Mouse (Mus musculus): ENCODE measurements at regions not wholly inside any gene's neighbourhood (a gene's known extent, or its start where the extent isn't known, plus 50 kb on each side); places are given as distances from the start of the nearest gene placed in this dataset.

DNA sequence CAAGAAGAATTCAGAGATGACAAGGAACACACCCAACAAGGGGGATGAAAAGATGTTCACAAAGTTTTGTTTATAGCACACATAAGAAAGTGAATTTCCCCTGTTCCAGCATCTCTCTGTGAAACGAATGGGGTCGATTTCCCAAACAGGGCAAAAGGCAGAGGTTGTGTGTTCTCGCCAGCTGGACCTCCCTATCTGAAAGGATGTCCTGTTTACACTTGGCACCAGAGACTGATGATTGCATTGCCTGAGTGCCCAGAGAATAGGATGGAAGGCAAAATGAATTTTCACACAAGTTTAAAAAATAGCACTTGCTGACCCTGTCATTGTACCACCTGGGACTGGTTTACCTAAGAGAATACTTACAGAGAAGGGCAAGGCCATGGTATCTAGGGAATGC is 149.2 kb upstream of the Dph6 start:
- Histone ChIP-seq H3K27me3 (ENCODE audit: control insufficient read depth, insufficient read depth, low read length, poor library complexity, severe bottlenecking) (no peaks in the 10 kb centered on the region), H3K36me3 (ENCODE audit: control insufficient read depth, insufficient read depth, low read length, poor library complexity, severe bottlenecking) (no peaks in the 10 kb centered on the region)
- DNase-seq (ENCODE audit: low read depth, low spot score) = no peak

DNA sequence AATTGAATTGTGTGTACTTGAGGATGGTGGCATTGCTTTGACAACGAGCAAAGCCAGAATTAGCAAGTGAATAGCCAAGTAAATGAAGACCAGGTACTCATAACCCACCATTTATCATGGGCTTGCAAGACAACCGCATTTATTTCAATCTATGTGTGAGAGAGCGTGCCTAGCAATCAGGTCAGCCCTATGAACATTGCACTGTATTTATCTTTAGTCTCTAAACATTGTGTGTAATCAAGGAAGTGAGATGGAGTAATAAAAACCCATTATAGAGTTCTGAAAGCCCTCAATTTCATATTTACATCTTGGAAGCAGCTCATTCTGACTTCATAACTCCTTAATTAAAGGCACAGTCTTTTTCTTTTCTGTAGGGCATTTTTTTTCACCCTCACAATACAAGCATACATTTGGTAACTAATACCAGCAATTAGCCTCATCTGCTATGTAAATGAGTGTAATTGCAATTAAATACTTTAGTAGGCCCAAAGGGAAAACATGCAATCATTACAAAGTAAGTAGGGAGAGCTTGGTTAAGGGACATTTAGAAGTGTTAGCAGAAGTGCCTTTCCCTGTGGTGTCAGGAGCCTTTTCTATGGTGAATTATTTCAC is 150.8 kb upstream of the Dph6 start:
- DNase-seq (ENCODE audit: low read depth, low spot score) = no peak
- H3K36me3 ChIP-seq (ENCODE audit: control insufficient read depth, insufficient read depth, low read length, poor library complexity, severe bottlenecking) = no peaks in the 10 kb centered on the region
- H3K27me3 ChIP-seq (ENCODE audit: control insufficient read depth, insufficient read depth, low read length, poor library complexity, severe bottlenecking) = no peaks in the 10 kb centered on the region

DNA sequence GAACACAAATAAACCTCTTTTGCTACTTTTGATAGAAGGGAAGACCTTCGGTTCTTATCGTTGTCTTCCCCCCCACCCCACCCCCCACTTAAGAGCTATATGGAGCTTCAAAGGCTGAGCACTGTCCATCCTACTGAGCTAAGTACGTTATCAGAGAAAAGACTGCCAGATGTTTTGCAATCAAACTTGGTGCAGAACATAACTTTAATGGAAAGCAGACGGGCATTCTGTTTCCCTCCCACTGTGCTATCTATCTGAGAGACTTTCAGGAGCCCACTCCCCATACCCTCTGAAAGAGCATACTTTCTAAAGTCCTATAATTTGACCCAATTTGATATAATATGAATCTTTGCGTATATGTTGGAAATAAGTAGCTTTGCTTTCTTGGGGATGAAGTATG is 153.3 kb upstream of the Dph6 start:
- no peaks in the 10 kb centered on the region for H3K27me3 ChIP-seq (ENCODE audit: control insufficient read depth, insufficient read depth, low read length, poor library complexity, severe bottlenecking)

DNA sequence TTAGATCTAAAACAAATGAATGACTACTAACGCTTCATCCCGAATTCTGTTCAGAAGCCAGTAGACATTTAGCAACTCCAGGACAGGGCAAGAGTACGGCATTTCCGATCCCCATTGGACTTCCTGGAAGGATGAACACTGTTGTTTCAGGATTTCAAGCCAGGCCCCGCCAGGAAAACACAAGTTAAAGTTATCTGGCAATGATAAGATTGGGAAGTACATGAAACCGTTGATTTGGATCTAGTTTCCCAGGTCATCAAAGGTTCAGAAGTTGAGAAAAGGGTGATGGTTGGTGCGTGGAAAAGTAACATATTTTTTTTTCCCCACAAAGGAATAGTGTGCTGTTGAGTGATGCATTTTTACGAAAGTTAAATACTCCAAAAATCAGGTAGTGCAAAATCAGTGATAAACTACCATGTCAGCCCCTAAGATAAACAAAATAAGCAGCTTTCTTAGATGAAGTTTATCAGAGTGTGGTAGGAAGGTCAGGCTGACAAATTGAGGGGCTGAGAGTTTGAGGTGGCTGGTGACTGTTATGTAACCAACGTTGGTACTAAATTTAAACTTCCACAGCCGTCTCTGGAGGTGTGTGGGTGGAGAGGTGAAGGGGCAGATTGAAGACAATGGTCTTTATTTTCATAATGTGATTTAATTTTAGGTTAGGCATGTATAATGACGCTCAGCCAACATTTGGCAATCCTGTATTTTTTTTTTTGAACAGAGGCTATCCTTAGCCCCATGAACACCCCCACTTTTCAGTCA is 157.6 kb upstream of the Dph6 start:
- Histone ChIP-seq H3K36me3 (ENCODE audit: control insufficient read depth, insufficient read depth, low read length, poor library complexity, severe bottlenecking) (no peaks in the 10 kb centered on the region), H3K27me3 (ENCODE audit: control insufficient read depth, insufficient read depth, low read length, poor library complexity, severe bottlenecking) (no peaks in the 10 kb centered on the region)
- no peak for DNase-seq (ENCODE audit: low read depth, low spot score)

More for the DNA sequence above, 153.3 kb upstream of the Dph6 start:
- no peaks in the 10 kb centered on the region for H3K36me3 ChIP-seq (ENCODE audit: control insufficient read depth, insufficient read depth, low read length, poor library complexity, severe bottlenecking)
- DNase-seq (ENCODE audit: low read depth, low spot score) = no peak

DNA sequence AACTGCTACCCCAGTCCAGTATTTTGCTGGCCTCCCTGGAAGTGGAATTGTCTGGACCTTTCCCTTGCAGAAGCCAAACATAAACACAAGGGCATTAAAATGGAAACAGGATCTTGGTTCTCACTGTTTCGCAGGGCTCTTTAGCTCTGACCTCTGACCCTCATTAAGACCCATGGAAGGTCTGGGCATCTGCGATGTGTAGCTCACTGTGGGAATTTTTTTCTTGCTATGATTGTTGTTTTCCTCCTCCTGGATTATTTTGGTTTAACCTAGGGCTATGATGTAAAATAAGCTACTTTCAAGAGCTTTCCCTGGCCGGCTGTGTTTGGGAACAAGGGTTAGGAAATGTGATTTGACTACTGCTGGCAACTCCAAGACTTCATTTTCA is 158.1 kb upstream of the Dph6 start:
- Histone ChIP-seq H3K36me3 (ENCODE audit: control insufficient read depth, insufficient read depth, low read length, poor library complexity, severe bottlenecking) (no peaks in the 10 kb centered on the region), H3K27me3 (ENCODE audit: control insufficient read depth, insufficient read depth, low read length, poor library complexity, severe bottlenecking) (no peaks in the 10 kb centered on the region)
- no peak for DNase-seq (ENCODE audit: low read depth, low spot score)

DNA sequence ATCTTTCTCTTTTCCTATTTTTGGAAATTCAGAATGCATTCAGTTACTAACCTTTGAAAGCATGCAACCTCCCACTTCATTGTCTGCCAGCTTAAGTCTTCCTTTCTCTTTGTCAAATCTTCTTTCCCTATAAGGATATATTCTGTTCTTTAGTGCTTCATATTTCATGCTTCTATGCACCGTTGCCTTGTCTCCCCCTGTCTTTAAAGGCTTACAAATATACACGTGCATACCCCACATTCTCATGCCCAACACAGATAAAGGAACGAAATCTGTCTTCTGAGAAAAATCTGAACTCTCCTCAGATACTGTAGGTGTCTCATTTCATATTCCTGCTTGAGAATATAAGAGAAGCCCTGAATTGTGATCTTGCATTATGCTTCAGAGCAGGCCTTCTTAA is 167.9 kb upstream of the Dph6 start:
- no peaks in the 10 kb centered on the region for H3K27me3 ChIP-seq (ENCODE audit: control insufficient read depth, insufficient read depth, low read length, poor library complexity, severe bottlenecking)
- no peak for DNase-seq (ENCODE audit: low read depth, low spot score)

DNA sequence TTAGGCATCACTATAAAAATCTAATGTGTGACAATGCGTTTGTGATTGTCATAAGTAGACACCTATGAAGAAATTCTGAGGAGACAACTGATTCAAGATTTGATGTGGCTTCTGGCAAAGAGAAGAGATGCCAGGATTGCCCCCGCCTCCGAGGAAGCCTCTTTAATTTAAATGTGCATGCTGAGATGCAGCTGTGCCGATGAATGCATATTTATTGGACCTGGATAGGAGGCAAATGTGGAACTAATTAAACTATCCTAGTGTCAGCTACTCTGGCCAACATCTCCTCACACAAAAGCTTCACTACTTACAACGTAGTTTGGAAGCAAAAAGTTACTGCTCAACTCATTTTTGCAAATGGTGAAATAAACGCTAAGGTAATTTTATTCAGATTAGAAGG is 173.4 kb upstream of the Dph6 start:
- no peaks in the 10 kb centered on the region for H3K27me3 ChIP-seq (ENCODE audit: control insufficient read depth, insufficient read depth, low read length, poor library complexity, severe bottlenecking)
- no peak for DNase-seq (ENCODE audit: low read depth, low spot score)
- no peaks in the 10 kb centered on the region for H3K36me3 ChIP-seq (ENCODE audit: control insufficient read depth, insufficient read depth, low read length, poor library complexity, severe bottlenecking)

More for the DNA sequence above, 167.9 kb upstream of the Dph6 start:
- no peaks in the 10 kb centered on the region for H3K36me3 ChIP-seq (ENCODE audit: control insufficient read depth, insufficient read depth, low read length, poor library complexity, severe bottlenecking)

DNA sequence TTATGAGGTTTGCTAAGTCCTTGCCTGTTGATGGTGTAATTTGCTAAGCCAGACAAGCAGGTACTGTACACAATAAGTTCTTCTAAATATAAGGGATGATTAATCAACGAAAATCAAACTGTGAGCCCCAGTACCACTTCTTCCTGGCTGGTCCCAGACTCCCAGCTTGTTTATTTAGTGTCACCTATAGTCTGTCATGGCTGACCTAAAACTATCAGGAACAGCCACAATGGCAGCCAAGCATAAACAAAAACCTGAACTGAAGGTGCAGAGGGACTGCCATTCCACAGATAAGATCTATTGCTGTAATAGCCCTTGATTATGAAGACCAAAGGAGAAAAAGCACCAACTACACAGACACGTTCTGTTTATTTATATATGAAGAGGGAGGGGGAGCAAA is 180.9 kb upstream of the Dph6 start:
- no peak for DNase-seq (ENCODE audit: low read depth, low spot score)
- Histone ChIP-seq H3K27me3 (ENCODE audit: control insufficient read depth, insufficient read depth, low read length, poor library complexity, severe bottlenecking) (no peaks in the 10 kb centered on the region), H3K36me3 (ENCODE audit: control insufficient read depth, insufficient read depth, low read length, poor library complexity, severe bottlenecking) (no peaks in the 10 kb centered on the region)

DNA sequence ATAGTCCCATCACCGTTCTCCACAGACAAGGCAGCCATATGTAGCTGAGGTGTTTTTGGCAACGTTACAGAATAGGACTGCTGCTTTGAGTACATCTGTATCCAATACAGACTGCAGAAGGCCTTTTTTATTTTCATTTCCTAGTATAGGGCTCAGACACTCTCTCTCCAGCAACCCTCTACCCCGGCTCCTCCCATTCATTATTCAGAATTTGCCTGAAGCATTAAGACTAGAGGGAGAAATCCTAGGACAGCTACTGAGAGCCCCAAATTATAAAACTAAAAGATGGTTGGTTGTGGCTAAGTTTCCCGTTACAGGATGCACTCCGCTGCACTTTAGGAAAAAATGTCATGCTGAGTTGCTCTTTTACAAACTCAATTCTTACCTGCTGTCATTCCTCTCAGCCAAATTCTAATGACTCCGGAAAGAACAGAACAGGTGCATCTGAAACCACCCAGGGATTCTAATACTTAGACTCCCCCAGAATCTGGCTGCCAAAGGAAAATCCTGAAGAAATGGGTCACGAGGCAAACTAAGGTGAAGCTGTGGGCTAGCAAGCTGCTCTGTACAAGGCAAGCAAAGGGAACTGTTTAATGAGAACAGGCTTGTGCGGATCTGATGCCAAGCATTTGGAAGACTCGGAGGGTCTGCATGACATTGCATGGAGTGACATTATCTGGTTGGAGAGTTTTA is 189.1 kb upstream of the Dph6 start:
- Histone ChIP-seq H3K36me3 (ENCODE audit: control insufficient read depth, insufficient read depth, low read length, poor library complexity, severe bottlenecking) (no peaks in the 10 kb centered on the region), H3K27me3 (ENCODE audit: control insufficient read depth, insufficient read depth, low read length, poor library complexity, severe bottlenecking) (no peaks in the 10 kb centered on the region)
- no peak for DNase-seq (ENCODE audit: low read depth, low spot score)

DNA sequence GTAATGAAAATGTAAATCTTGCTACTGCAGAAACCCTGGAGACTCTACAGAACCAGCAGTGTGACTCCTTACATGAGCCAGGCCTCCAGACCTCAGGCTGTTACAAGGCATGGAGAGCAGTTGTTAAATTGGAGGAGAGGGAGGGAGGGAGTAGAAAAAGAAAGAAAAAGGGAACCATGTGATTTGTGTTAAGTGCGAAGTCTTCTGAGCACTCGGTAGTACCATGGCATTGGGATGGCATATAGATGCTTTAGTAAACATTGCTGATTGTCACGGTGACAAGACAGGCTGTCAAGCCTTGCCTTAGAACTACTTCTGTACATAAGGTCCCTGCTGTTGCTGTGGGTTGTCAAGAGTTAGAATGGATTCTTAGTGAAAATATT is 189.6 kb upstream of the Dph6 start:
- Histone ChIP-seq H3K27me3 (ENCODE audit: control insufficient read depth, insufficient read depth, low read length, poor library complexity, severe bottlenecking) (no peaks in the 10 kb centered on the region), H3K36me3 (ENCODE audit: control insufficient read depth, insufficient read depth, low read length, poor library complexity, severe bottlenecking) (no peaks in the 10 kb centered on the region)
- no peak for DNase-seq (ENCODE audit: low read depth, low spot score)

DNA sequence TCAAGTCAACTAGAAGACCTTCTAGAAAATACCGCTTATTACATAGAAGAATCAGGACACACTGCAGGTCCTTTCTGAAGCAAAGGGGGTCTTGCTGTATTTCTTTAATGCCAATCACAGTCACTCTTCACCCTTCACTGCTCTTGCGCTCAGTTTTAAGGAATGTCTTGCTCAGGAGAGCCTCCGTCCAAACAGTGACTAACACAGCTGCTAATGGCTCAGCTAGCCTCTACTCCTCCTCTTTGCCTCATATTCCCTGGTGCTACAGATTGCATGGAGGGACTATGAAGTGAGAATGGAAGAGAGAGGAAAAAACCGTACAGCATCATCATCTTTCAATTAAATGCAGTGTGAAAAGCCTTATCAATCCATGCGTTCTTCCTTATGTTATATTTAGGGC is 193.7 kb upstream of the Dph6 start:
- no peak for DNase-seq (ENCODE audit: low read depth, low spot score)
- Histone ChIP-seq H3K36me3 (ENCODE audit: control insufficient read depth, insufficient read depth, low read length, poor library complexity, severe bottlenecking) (no peaks in the 10 kb centered on the region), H3K27me3 (ENCODE audit: control insufficient read depth, insufficient read depth, low read length, poor library complexity, severe bottlenecking) (no peaks in the 10 kb centered on the region)

DNA sequence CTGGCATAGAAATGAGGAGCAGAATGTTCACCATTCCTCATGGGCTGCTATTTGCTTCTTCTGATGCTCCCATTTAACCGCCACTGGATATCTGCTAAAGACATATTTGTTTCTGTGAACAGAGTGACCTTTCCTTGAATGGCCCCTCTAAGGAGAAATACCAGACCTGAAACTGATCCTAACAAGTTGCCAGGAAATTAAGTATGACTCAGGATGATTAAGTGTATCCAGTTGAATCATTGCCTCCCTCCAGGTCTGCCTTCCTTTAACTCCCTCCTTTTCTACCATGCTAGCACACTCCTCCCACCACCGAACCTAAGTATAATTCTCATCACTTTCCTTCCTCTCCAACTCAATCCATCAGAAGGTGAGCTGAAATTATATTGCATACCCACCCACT is 194.2 kb upstream of the Dph6 start:
- no peak for DNase-seq (ENCODE audit: low read depth, low spot score)
- H3K27me3 ChIP-seq (ENCODE audit: control insufficient read depth, insufficient read depth, low read length, poor library complexity, severe bottlenecking) = no peaks in the 10 kb centered on the region

DNA sequence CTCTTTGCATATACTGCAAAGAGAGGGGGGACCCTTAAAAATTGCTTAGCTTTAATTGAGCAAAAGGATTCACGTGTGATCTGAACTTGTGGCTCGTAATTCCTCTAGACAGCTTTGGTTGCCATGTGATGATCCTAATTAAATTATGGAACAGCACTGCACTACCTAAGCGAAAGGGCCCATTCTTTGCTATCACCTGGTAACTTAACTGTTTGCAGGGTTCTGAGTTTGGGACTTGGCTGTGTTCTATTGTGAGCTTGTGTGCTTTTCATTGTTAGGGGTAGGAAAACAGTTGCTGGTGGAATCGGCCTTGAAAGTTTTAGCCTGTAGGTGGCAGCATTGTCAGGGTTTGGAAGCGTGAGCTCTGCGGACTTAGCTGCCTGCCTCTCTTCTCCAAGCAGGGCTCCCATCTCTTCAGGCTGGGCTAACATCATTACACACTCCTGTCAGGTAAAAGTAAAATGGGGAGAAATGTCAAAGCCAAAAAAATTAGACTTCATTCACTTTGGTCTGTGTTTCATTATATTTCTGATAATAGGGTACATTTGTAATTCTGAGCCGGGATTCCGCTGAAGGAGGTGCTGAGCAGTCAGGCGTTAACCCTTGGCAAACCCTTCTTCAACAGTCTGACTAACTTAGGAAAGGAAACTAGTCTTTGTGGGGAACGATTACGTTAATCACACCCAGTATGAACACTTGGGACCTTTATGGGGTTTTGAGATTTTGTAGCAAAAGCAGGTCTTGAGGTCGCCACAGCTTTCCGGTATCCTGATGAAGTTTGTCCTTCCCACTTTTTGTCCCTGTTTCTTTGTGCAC is 199.2 kb upstream of the Dph6 start:
- H3K36me3 ChIP-seq (ENCODE audit: control insufficient read depth, insufficient read depth, low read length, poor library complexity, severe bottlenecking) = no peaks in the 10 kb centered on the region
- peak; percentile 2 for DNase-seq (ENCODE audit: low read depth, low spot score)
- no peaks in the 10 kb centered on the region for H3K27me3 ChIP-seq (ENCODE audit: control insufficient read depth, insufficient read depth, low read length, poor library complexity, severe bottlenecking)

More for the DNA sequence above, 194.2 kb upstream of the Dph6 start:
- no peaks in the 10 kb centered on the region for H3K36me3 ChIP-seq (ENCODE audit: control insufficient read depth, insufficient read depth, low read length, poor library complexity, severe bottlenecking)

DNA sequence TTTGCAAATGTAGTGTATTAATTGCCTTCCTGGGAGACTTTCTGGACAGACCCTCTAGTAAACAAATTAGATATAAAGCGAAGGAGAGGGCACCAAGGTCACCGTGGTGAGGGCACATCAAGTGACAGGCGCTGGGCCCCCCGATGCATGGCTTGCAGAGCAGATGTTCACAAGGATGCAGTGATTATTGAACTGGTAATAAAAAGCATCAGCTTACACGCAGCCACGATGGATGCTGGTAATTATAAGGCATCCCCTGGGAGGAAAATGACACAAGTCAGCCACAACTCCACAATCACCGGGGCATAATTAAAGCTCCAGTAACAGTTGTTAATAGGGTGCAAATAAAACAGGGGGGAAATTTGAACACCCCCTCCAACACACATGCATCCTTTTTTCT is 217.5 kb upstream of the Dph6 start:
- no peak for DNase-seq (ENCODE audit: low read depth, low spot score)
- H3K27me3 ChIP-seq (ENCODE audit: control insufficient read depth, insufficient read depth, low read length, poor library complexity, severe bottlenecking) = no peaks in the 10 kb centered on the region
- H3K36me3 ChIP-seq (ENCODE audit: control insufficient read depth, insufficient read depth, low read length, poor library complexity, severe bottlenecking) = no peaks in the 10 kb centered on the region

DNA sequence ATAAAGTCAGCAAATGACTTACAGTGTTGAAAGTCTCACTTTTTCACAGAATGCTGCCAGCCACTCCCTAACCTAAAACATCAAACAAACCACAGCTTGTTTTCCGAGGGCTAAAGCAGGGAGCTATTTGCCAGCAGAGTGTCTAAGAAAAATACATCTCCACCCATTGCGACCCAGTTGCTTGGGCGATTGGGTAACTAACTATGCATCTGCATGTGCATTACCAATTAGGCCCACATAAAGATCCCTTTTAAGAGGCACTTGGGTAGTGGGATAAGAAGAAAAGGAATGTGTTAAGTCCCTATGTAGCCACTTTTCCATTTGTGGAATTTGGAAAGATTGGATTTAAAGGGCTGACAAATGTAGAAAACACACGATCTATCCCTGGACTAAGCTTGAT is 218.3 kb upstream of the Dph6 start:
- H3K36me3 ChIP-seq (ENCODE audit: control insufficient read depth, insufficient read depth, low read length, poor library complexity, severe bottlenecking) = no peaks in the 10 kb centered on the region
- DNase-seq (ENCODE audit: low read depth, low spot score) = no peak
- H3K27me3 ChIP-seq (ENCODE audit: control insufficient read depth, insufficient read depth, low read length, poor library complexity, severe bottlenecking) = no peaks in the 10 kb centered on the region
